Mouse (Mus musculus) liver, postnatal 0 days (tissue): ENCODE results near the gene 4933402J07Rik. TPM values are rescaled to one million over a fixed set of nuclear protein-coding genes. Genes with fewer than 3 reads are reported as not detected.
A peak's percentile ranks its signal among the peaks of the same experiment; 100 is the strongest.

Experiments used
- ATAC-seq: fragments of 200-750 bp; cut with Nextera tagmentation; 2 replicates; pipeline ENCODE4 v1.8.0; 2017; ENCODE audit warnings: mild to moderate bottlenecking, moderate library complexity
- DNase-seq: peaks from one replicate; pipeline ENCODE4 v3.0.0-alpha.2; 2016
- H3K27ac ChIP-seq: fragments of 300-500 bp; sonication (generic); 2 replicates; pipeline ENCODE4 v1.5.1; 2014; ENCODE audit warnings: antibody characterized with exemption, moderate library complexity, mild to moderate bottlenecking, low read depth
- H3K27me3 ChIP-seq: fragments of 300-500 bp; sonication (generic); 2 replicates; pipeline ENCODE4 v1.6.1; 2014; ENCODE audit warnings: low read length, control low read depth, mixed read lengths; ENCODE audit not compliant: insufficient read depth
- H3K36me3 ChIP-seq: fragments of 300-500 bp; sonication (generic); replicated peaks from 2 replicates; pipeline ENCODE4 v1.6.1; 2014; ENCODE audit warnings: mild to moderate bottlenecking, control low read depth, low read length, moderate library complexity, mixed read lengths; ENCODE audit not compliant: insufficient read depth
- H3K4me1 ChIP-seq: fragments of 300-500 bp; sonication (generic); 2 replicates; pipeline ENCODE4 v1.6.1; 2014; ENCODE audit warnings: antibody characterized with exemption, mild to moderate bottlenecking, control low read depth; ENCODE audit not compliant: insufficient read depth
- H3K4me2 ChIP-seq: fragments of 300-500 bp; sonication (generic); 2 replicates; pipeline ENCODE4 v1.6.1; 2014; ENCODE audit warnings: low read depth, mild to moderate bottlenecking, low read length, moderate library complexity, mixed read lengths
- H3K4me3 ChIP-seq: fragments of 300-500 bp; sonication (generic); 2 replicates; pipeline ENCODE4 v1.5.1; 2014; ENCODE audit warnings: low read depth, low read length
- H3K9ac ChIP-seq: fragments of 300-500 bp; sonication (generic); replicated peaks from 2 replicates; pipeline ENCODE4 v1.6.1; 2014; ENCODE audit warnings: mild to moderate bottlenecking, moderate library complexity
- H3K9me3 ChIP-seq: fragments of 300-500 bp; sonication (generic); 2 replicates; pipeline ENCODE4 v1.6.1; 2016; ENCODE audit warnings: mild to moderate bottlenecking, control low read depth, low read length, mixed read lengths
- CTCF ChIP-seq: sonication (generic); IDR thresholded peaks from 2 replicates; pipeline ENCODE4 v1.5.1; 2016; ENCODE audit warnings: antibody characterized with exemption, low read depth
- EP300 ChIP-seq: IDR thresholded peaks from 2 replicates; pipeline ENCODE4 v1.6.1; 2016; ENCODE audit warnings: antibody characterized with exemption, low read depth, mild to moderate bottlenecking
- WGBS: fragments of 180-500 bp; shearing (Covaris S2); extraction: QIAGEN DNeasy Blood & Tissue Kit; methylation state at CpG from one replicate; pipeline ENCODE4 v1.1.7; 2014; ENCODE audit not compliant: insufficient replicate concordance; 5-methylcytosine and 5-hydroxymethylcytosine counted together
- polyA plus RNA-seq: library from polyadenylated mRNA; unstranded; fragments of >200 nt; fragmentation: Nextera tagmentation; extraction: Ambion mirVana; gene quantifications from 2 replicates; pipeline ENCODE4 v1.2.1, GENCODE M21; 2015

4933402J07Rik gene
- polyA plus RNA-seq, 1 experiment from 2014 or later: not detected

DNA sequence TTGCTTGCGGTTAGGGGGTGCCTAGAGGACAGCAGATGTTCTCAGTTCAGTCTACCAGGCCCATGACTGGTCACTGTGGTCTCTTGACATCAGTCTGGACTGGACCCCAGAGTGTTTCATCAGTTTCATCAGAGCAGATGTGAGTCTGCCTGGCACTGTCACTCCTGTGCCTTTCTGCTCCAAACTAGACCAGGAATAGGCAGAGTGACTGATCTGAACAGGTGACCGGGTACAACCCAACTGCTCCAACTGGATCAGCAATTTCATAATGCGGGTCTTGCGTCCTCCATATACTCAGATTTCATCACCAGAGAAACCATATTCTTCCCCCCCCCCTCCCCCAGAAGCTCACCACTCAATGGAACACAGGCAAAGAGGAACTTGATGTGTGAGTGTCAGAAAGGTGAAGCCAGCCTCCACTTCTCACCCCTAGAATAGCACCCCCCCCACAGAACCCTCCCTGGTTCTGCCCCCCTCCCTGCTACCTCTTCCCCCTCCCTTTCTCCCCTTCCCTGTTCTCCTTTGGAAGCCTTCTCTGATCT is 46.1 kb downstream of the 4933402J07Rik start:
- 68% methylated on average over 4 of the region's 4 CpGs for WGBS
- Histone ChIP-seq H3K27ac (no peak overlapping the region), H3K9ac (no peak overlapping the region), H3K36me3 (no peaks in the 10 kb centered on the region), H3K9me3 (no peaks in the 10 kb centered on the region), H3K27me3 (no peaks in the 10 kb centered on the region), H3K4me2 (no peak overlapping the region), H3K4me1 (no peaks in the 10 kb centered on the region), H3K4me3 (no peak overlapping the region)
- no peak for DNase-seq
- TF ChIP-seq CTCF: no peak
- TF ChIP-seq EP300: no peak
- no peak for ATAC-seq

GRCm38 (mm10) chr8:87613701-87614100 is 50.0 kb downstream of the 4933402J07Rik start:
- Histone ChIP-seq H3K4me3 (no peak overlapping the region), H3K27me3 (no peaks in the 10 kb centered on the region), H3K36me3 (no peaks in the 10 kb centered on the region), H3K9me3 (no peaks in the 10 kb centered on the region), H3K4me2 (no peak overlapping the region), H3K9ac (no peak overlapping the region), H3K27ac (no peak overlapping the region), H3K4me1 (no peaks in the 10 kb centered on the region)
- WGBS: 80% methylated on average over 1 of the region's 1 CpGs
- no peak for DNase-seq
- no peak for ATAC-seq
- TF ChIP-seq EP300: no peak
- TF ChIP-seq CTCF: 0 out of 2 replicates have a peak, but pooled peaks have one; percentile 8

GRCm38 (mm10) chr8:87619118-87619517 is 55.5 kb downstream of the 4933402J07Rik start:
- no peak overlapping the region for H3K4me2 ChIP-seq
- no peaks in the 10 kb centered on the region for H3K9me3 ChIP-seq
- H3K4me1 ChIP-seq: no peaks in the 10 kb centered on the region
- no peak overlapping the region for H3K27ac ChIP-seq
- H3K4me3 ChIP-seq: no peak overlapping the region
- H3K27me3 ChIP-seq: no peaks in the 10 kb centered on the region
- TF ChIP-seq CTCF (0 out of 2 replicates have a peak, but pooled peaks have one; percentile 13), EP300 (no peak)
- WGBS: 43% methylated on average over 7 of the region's 7 CpGs
- no peaks in the 10 kb centered on the region for H3K36me3 ChIP-seq
- no peak overlapping the region for H3K9ac ChIP-seq
- ATAC-seq: no peak
- DNase-seq: peak; percentile 19

GRCm38 (mm10) chr8:87619529-87619928 is 55.9 kb downstream of the 4933402J07Rik start:
- Histone ChIP-seq H3K4me2 (no peak overlapping the region), H3K4me3 (no peak overlapping the region), H3K4me1 (no peaks in the 10 kb centered on the region), H3K27ac (no peak overlapping the region), H3K9ac (no peak overlapping the region), H3K27me3 (no peaks in the 10 kb centered on the region), H3K36me3 (no peaks in the 10 kb centered on the region), H3K9me3 (no peaks in the 10 kb centered on the region)
- 55% methylated on average over 2 of the region's 2 CpGs for WGBS
- no peak for DNase-seq
- ATAC-seq: no peak
- TF ChIP-seq CTCF (no peak), EP300 (no peak)

DNA sequence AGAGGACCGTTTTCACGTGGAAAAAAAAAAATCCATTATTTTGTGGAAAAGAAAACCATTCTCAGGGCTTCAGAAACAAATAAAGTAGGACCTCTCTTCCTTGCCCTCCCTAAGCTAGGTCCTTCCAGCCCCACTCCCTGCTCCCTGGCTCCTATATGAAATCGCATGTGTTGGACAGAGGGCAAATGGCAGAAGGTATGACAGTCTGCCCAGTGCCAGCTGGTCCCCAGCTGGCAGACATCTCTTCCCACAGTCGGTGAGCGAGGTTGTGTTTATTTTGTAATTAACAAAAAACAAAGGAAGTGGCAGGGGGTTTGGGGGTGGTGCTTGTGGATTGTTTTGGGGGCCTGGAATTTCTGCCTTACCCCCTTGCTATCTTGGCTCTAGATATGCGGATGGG is 56.6 kb downstream of the 4933402J07Rik start:
- no peak for ATAC-seq
- 64% methylated on average over 6 of the region's 6 CpGs for WGBS

GRCm38 (mm10) chr8:87621181-87621580 is 57.5 kb downstream of the 4933402J07Rik start:
- Histone ChIP-seq H3K27ac (no peak overlapping the region), H3K9me3 (no peaks in the 10 kb centered on the region), H3K9ac (no peak overlapping the region), H3K4me2 (no peak overlapping the region), H3K4me1 (no peaks in the 10 kb centered on the region), H3K27me3 (no peaks in the 10 kb centered on the region), H3K4me3 (no peak overlapping the region), H3K36me3 (no peaks in the 10 kb centered on the region)
- ATAC-seq (no peak), DNase-seq (no peak)
- 74% methylated on average over 12 of the region's 12 CpGs for WGBS
- TF ChIP-seq CTCF: no peak

More for the DNA sequence above, 56.6 kb downstream of the 4933402J07Rik start:
- Histone ChIP-seq H3K9me3 (no peaks in the 10 kb centered on the region), H3K4me3 (no peak overlapping the region), H3K9ac (no peak overlapping the region), H3K4me2 (no peak overlapping the region), H3K27me3 (no peaks in the 10 kb centered on the region), H3K36me3 (no peaks in the 10 kb centered on the region), H3K27ac (no peak overlapping the region), H3K4me1 (no peaks in the 10 kb centered on the region)
- no peak for TF ChIP-seq CTCF
- no peak for TF ChIP-seq EP300
- no peak for DNase-seq

- Histone ChIP-seq H3K36me3 (no peaks in the 10 kb centered on the region), H3K9ac (no peak overlapping the region), H3K4me1 (no peaks in the 10 kb centered on the region), H3K27me3 (no peaks in the 10 kb centered on the region), H3K9me3 (no peaks in the 10 kb centered on the region), H3K27ac (no peak overlapping the region), H3K4me3 (no peak overlapping the region), H3K4me2 (no peak overlapping the region)
- TF ChIP-seq CTCF (no peak), EP300 (no peak)
- ATAC-seq: no peak
- 43% methylated on average over 6 of the region's 6 CpGs for WGBS
- DNase-seq: no peak
These were observed 66.0 kb downstream of the 4933402J07Rik start for GRCm38 (mm10) chr8:87629656-87630055.
